Mouse (Mus musculus): Measurements from ENCODE around the gene Mgat5. TPM values are rescaled to one million over a fixed set of nuclear protein-coding genes. Genes with fewer than 3 reads are reported as not detected.

Gene Mgat5
- polyA plus RNA-seq, 1 experiment from 2014 or later = 9.6 TPM

DNA sequence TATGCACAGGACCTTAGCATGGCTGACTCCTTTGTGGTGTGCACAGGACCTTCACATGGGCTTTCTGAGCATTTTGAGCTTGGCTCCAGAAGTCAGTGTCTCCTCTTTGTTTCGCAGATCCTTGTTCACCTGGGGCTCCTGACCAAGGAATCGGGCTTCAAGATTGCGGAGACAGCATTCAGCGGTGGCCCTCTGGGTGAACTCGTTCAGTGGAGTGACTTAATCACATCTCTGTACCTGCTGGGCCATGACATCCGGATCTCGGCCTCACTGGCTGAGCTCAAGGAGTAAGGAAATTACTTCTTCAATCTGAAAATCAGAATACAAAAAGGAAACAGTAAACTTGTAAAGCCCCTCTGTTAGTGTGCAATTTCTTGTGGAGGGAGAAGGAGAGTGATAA, 182.4 kb downstream of the Mgat5 start:
- Histone ChIP-seq H3K27ac (no peak overlapping the region), H3K9me3 (no peaks in the 10 kb centered on the region), H3K4me2 (replicated peaks) (no peak overlapping the region), H3K4me3 (no peak overlapping the region), H3K9ac (no peak overlapping the region), H3K36me3 (peaks cover 30% of the 10 kb centered on the region), H3K4me1 (0 out of 2 replicates have a peak, but pooled peaks cover 4% of the 10 kb centered on the region), H3K27me3 (replicated peaks) (no peaks in the 10 kb centered on the region)
- no peak for ATAC-seq (ENCODE audit: low FRiP score, low read depth)
- 80% methylated on average over 7 of the region's 7 CpGs for WGBS

DNA sequence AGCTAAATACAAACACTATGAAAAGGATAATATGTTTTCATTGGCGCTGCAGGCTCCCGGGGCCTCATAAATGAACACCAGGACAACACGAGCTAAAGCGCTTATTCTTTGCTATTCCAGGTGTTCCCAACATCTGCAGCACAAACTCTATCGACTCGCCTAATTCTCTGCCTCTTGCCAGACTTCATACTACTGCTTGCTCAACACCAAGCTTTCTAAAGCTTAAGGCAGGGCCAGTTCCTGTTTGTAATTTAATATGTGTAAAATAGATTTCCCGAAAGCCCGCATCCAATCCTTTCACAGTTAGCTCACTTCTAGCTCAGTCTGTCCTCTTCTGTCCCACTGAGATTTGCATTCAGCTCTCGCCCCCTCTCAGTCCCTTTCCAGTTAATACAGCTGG, 182.8 kb downstream of the Mgat5 start:
- Histone ChIP-seq H3K4me3 (no peak overlapping the region), H3K27me3 (replicated peaks) (no peaks in the 10 kb centered on the region), H3K4me2 (replicated peaks) (no peak overlapping the region), H3K36me3 (peaks cover 30% of the 10 kb centered on the region), H3K9me3 (no peaks in the 10 kb centered on the region), H3K27ac (no peak overlapping the region), H3K4me1 (0 out of 2 replicates have a peak, but pooled peaks cover 4% of the 10 kb centered on the region), H3K9ac (no peak overlapping the region)
- WGBS = 83% methylated on average over 9 of the region's 9 CpGs
- no peak for ATAC-seq (ENCODE audit: low FRiP score, low read depth)

DNA sequence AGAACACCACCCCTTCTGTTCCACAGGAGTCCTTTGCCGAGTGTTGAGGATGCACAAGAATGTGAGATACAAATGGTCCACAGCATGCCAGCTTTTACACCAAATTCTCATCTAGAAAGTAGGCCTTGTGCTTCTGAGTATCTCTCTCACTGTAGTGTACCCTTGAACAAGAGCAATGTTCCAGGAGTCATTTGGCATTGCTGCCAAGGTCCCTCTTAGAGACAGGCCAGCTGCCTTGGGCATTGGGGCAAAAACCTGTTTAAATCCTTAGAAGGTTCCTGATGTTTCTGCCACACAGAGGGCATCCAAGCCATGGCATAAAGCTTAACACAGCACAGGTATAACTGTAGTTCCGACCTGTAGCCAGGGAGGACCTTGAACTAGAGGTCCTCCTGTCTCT, 189.9 kb downstream of the Mgat5 start:
- H3K9me3 ChIP-seq = no peaks in the 10 kb centered on the region

DNA sequence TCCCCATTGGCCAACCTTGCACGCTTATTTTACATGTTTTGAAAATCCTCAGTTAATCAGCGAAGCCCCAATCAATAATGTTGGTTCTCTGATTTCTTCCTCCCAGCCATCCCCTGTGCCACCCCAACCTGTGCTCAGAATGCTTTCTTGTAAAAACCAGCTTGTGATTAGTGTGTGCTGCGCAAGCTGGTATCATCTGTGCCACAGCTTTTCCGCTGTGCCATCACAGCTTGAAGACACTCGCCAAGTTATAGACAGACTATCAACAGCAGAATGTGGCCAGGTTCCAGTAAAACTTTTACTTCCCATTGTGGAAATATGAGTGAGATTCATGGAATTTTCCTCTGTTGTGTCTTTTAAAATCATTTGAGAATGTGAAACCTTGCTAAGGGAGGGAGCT, 190.9 kb downstream of the Mgat5 start:
- Histone ChIP-seq H3K9ac (no peak overlapping the region), H3K4me1 (peaks cover 3% of the 10 kb centered on the region), H3K4me3 (no peak overlapping the region), H3K27me3 (replicated peaks) (no peaks in the 10 kb centered on the region), H3K27ac (no peak overlapping the region), H3K4me2 (replicated peaks) (no peak overlapping the region), H3K9me3 (no peaks in the 10 kb centered on the region), H3K36me3 (peaks cover 13% of the 10 kb centered on the region)
- WGBS = 90% methylated on average over 5 of the region's 5 CpGs
- no peak for ATAC-seq (ENCODE audit: low FRiP score, low read depth)

More for the DNA sequence above, 189.9 kb downstream of the Mgat5 start:
- WGBS = 93% methylated on average over 2 of the region's 2 CpGs
- H3K4me3 ChIP-seq = no peak overlapping the region
- H3K27ac ChIP-seq = no peak overlapping the region
- no peaks in the 10 kb centered on the region for H3K27me3 ChIP-seq (replicated peaks)
- no peak for ATAC-seq (ENCODE audit: low FRiP score, low read depth)
- no peak overlapping the region for H3K9ac ChIP-seq
- no peak overlapping the region for H3K4me2 ChIP-seq (replicated peaks)
- H3K36me3 ChIP-seq = peaks cover 22% of the 10 kb centered on the region
- no peaks in the 10 kb centered on the region; the same call in 1 of the 2 replicates for H3K4me1 ChIP-seq

DNA sequence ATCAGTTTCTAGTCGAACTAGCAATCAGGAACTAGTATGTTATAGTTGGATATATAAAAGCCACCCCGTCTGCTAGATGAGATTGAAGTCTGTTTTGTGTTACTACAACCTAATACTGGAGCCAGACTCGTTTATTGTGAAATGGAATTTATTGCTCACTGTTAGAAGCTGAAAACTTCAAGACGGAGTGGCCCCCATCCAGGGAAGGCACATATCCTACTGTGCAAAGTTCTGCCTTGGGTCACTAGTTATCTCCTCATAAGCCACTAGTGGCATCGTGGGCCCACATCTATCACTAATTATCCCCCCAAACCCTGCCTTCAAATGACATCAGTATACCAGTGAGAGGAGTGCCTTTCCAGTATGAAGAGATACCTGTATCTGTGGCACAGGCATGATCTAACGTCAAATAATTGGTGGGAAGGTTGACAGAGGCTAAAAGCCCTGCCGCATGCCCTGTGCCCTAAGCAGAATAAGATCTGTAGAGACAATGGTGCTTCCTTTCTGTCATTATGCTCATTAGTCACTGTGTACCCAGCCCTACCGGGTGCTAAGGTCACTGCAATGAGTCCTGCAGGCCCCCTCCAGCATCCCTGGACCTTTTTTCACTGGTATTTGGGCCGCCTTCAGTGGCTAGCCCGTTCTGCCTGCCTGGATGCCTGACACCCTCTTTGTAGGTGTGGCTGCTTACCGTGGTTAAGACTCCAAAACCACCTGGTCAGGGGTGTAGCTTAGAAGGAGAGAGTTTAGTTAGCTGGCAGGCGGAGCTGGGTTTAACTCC, 191.9 kb downstream of the Mgat5 start:
- no peaks in the 10 kb centered on the region for H3K27me3 ChIP-seq (replicated peaks)
- ATAC-seq (ENCODE audit: low FRiP score, low read depth) = no peak
- 68% methylated on average over 12 of the region's 12 CpGs for WGBS

DNA sequence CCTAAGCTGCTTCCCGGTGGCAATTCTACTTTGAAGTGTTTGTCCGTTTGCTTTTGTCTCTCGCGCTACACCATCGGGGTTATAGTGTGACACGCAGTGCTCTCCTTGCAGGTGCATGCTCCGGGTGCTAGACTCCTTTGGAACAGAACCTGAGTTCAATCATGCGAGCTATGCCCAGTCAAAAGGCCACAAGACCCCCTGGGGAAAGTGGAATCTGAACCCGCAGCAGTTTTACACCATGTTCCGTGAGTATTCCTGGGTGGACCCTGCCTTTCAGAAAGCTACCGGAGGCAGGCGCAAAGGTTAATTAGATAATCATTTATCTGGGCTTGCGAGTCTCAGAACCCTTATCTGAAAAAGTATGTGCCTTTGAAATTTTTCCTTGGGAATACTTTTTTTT, 192.6 kb downstream of the Mgat5 start:
- H3K27me3 ChIP-seq (replicated peaks) = no peaks in the 10 kb centered on the region
- H3K4me1 ChIP-seq = peaks cover 3% of the 10 kb centered on the region
- H3K27ac ChIP-seq = no peak overlapping the region
- 70% methylated on average over 13 of the region's 13 CpGs for WGBS
- no peaks in the 10 kb centered on the region for H3K9me3 ChIP-seq
- H3K4me3 ChIP-seq = no peak overlapping the region
- H3K4me2 ChIP-seq (replicated peaks) = no peak overlapping the region
- ATAC-seq (ENCODE audit: low FRiP score, low read depth) = no peak
- 0 out of 2 replicates have a peak, but pooled peaks cover 4% of the 10 kb centered on the region for H3K36me3 ChIP-seq
- no peak overlapping the region for H3K9ac ChIP-seq

More for the DNA sequence above, 191.9 kb downstream of the Mgat5 start:
- Histone ChIP-seq H3K27ac (no peak overlapping the region), H3K4me1 (peaks cover 3% of the 10 kb centered on the region), H3K36me3 (0 out of 2 replicates have a peak, but pooled peaks cover 4% of the 10 kb centered on the region), H3K9ac (no peak overlapping the region), H3K4me3 (no peak overlapping the region), H3K9me3 (no peaks in the 10 kb centered on the region), H3K4me2 (replicated peaks) (no peak overlapping the region)

DNA sequence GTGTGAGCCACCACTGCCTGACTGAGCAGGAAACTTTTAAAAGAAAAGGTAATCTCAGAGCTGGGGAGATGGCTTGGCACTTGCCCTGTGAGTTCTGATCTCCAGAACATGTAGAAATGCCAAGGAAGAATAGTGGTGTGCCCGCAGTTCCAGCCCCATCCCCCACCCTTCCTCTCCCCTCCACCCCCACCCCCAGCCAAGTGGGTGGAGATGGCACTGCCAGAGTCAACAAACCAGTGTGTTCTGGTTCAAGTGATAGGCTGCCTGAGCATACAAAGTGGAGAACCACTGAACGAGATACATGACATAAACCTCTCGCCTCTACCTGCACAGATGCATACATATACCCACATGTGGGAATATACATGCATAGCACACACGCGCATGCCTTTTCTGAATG, 193.4 kb downstream of the Mgat5 start:
- H3K4me3 ChIP-seq = no peak overlapping the region
- no peak for ATAC-seq (ENCODE audit: low FRiP score, low read depth)
- no peak overlapping the region for H3K4me2 ChIP-seq (replicated peaks)
- H3K4me1 ChIP-seq = peaks cover 3% of the 10 kb centered on the region
- 91% methylated on average over 5 of the region's 5 CpGs for WGBS
- no peaks in the 10 kb centered on the region for H3K27me3 ChIP-seq (replicated peaks)
- no peak overlapping the region for H3K9ac ChIP-seq
- no peaks in the 10 kb centered on the region for H3K9me3 ChIP-seq
- H3K27ac ChIP-seq = no peak overlapping the region
- peaks cover 4% of the 10 kb centered on the region; the same call in 1 of the 2 replicates for H3K36me3 ChIP-seq

DNA sequence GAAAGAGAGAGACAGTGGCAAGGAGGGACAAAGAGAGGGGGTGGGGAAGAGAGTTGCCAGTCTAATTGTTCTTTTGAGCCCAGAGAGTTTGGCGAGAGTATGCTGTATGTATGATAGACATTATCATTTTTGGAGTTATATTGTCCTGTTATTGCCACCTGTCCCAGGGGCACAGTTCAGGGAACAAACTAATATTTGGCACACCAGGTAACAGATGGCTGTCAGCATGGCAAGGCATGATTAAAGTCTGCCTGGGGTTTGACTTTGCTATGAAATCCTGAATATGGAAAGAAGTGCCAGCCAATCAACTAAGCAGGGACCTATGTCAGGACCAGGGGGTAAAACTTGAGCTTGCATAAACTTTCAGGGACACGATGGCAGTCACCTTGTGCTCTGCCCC, 195.4 kb downstream of the Mgat5 start:
- H3K4me3 ChIP-seq = no peak overlapping the region
- WGBS = 41% methylated on average over 2 of the region's 2 CpGs
- no peaks in the 10 kb centered on the region for H3K27me3 ChIP-seq (replicated peaks)
- no peak overlapping the region for H3K4me2 ChIP-seq (replicated peaks)
- no peak overlapping the region for H3K27ac ChIP-seq
- H3K36me3 ChIP-seq = no peaks in the 10 kb centered on the region; the same call in 1 of the 2 replicates
- H3K9ac ChIP-seq = no peak overlapping the region
- H3K4me1 ChIP-seq = peaks cover 3% of the 10 kb centered on the region
- ATAC-seq (ENCODE audit: low FRiP score, low read depth) = no peak
- H3K9me3 ChIP-seq = no peaks in the 10 kb centered on the region

DNA sequence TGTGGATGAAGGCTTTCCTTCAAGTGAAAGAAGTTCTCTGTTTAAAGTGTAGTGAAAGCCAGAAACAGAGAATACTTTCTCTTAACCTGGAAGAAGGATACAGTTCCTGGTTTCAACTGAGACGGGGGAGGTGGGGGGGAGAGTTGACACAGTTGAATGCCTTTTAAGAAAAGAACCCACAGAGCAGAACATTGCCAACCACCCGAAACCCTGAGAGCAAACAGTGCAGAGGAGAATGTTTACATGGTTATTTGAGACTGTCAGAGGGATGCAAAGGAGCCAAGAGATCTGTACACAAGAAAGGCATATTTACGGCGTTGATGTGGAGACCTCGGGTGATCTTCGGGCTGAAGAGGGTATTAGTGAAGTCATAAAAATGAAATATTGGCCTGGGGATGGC, 195.9 kb downstream of the Mgat5 start:
- Histone ChIP-seq H3K27me3 (replicated peaks) (no peaks in the 10 kb centered on the region), H3K9me3 (no peaks in the 10 kb centered on the region), H3K4me3 (no peak overlapping the region), H3K4me2 (replicated peaks) (no peak overlapping the region), H3K27ac (no peak overlapping the region), H3K9ac (no peak overlapping the region), H3K36me3 (no peaks in the 10 kb centered on the region; the same call in 1 of the 2 replicates), H3K4me1 (peaks cover 3% of the 10 kb centered on the region)
- WGBS = 9% methylated on average over 6 of the region's 6 CpGs
- ATAC-seq (ENCODE audit: low FRiP score, low read depth) = peak; percentile 52; the same call in 1 of the 2 replicates

DNA sequence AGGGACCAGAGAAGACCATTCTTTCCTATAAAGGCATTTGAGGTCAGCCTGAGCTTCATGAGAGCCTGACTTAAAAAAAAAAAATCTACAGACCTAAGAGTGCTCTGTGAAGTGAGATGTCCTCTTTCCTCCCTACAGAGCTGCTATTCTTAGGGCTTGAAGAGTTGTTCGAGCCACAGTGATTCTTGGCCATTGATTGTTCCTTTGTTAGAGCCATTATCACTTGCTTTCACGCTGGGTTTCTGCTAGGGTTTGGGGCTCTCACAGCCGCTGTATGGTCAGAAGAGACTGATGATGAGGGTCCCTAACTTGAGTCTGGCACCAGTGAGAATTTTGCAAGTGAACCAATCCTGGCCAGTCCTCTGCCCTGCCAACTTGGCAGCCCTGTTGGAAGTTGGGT, 199.8 kb downstream of the Mgat5 start:
- 19% methylated on average over 3 of the region's 3 CpGs for WGBS
- Histone ChIP-seq H3K27me3 (replicated peaks) (no peaks in the 10 kb centered on the region), H3K4me1 (peaks cover 3% of the 10 kb centered on the region; the same call in 1 of the 2 replicates), H3K9ac (no peak overlapping the region), H3K4me3 (no peak overlapping the region), H3K36me3 (no peaks in the 10 kb centered on the region; the same call in 1 of the 2 replicates), H3K4me2 (replicated peaks) (no peak overlapping the region), H3K9me3 (no peaks in the 10 kb centered on the region), H3K27ac (no peak overlapping the region)
- no peak for ATAC-seq (ENCODE audit: low FRiP score, low read depth)

DNA sequence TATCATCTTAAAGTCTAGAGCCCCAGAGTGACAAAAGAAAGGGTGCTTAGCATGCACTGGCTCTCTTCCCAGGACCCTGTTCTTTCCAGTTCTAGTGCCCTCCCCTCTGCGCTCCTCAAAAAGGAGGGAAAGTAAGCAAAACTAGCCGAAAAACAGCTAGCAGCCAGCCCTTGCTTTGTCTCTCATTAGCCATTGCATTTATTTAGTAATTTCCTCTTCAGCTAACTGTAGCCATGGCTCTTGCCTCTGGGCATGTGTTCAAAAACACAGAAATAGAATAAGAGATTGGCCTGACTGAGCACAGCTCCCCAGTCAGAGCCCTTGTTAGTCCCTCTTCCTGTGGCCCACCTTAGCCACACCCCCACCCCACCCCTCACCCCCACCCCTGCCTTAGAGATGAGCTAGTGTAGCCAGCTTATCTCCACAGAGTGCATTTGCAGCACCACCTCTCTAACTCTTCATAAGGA, 204.2 kb downstream of the Mgat5 start:
- peak; percentile 21; the same call in 1 of the 2 replicates for ATAC-seq (ENCODE audit: low FRiP score, low read depth)
- Histone ChIP-seq H3K4me3 (no peak overlapping the region), H3K27me3 (replicated peaks) (no peaks in the 10 kb centered on the region), H3K4me2 (replicated peaks) (no peak overlapping the region), H3K9me3 (no peaks in the 10 kb centered on the region), H3K4me1 (no peaks in the 10 kb centered on the region), H3K36me3 (0 out of 2 replicates have a peak, but pooled peaks cover 9% of the 10 kb centered on the region), H3K9ac (no peak overlapping the region), H3K27ac (no peak overlapping the region)
- WGBS = 65% methylated on average over 2 of the region's 2 CpGs

DNA sequence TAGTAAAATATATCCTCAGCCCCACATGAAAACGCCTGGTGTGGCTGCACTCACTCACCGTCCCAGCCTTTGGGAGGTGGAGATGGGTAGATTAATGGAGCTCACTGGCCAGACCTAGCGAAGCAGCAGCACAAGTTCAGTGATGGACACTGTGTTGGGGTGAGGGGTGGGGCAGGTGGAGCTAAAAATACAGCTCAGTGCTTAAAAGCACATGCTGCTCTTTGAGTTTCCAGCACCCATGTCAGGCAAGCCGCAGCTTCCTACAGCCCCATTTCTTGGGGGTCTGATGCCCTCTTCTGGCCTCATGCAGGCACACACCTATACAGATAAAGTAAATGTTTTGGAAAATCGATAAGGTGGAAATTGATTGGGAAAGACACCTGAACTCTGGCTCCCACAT, 204.7 kb downstream of the Mgat5 start:
- Histone ChIP-seq H3K36me3 (0 out of 2 replicates have a peak, but pooled peaks cover 9% of the 10 kb centered on the region), H3K27me3 (replicated peaks) (no peaks in the 10 kb centered on the region), H3K4me3 (no peak overlapping the region), H3K9me3 (no peaks in the 10 kb centered on the region), H3K27ac (no peak overlapping the region), H3K4me1 (no peaks in the 10 kb centered on the region), H3K4me2 (replicated peaks) (no peak overlapping the region), H3K9ac (no peak overlapping the region)
- WGBS = 41% methylated on average over 5 of the region's 5 CpGs
- peak; percentile 32; the same call in 1 of the 2 replicates for ATAC-seq (ENCODE audit: low FRiP score, low read depth)
